Mouse (Mus musculus) left cerebral cortex, adult 8-10 months (tissue): Measurements from ENCODE around the gene BC107364. TPM values are rescaled to one million over a fixed set of nuclear protein-coding genes. Genes with fewer than 3 reads are reported as not detected.
"Not testable (repeated sequence)": the region's sequence is repeated elsewhere in the genome, so short reads cannot be mapped to it uniquely, and the experiment has no call there.

Experiments used
- DNase-seq, 2 experiments: peaks; one replicate each; pipeline ENCODE4 v3.0.0; 2022; ENCODE audit warnings: low spot score in 2 of 2
- total RNA-seq, 4 experiments: library from RNA; stranded (reverse); gene quantifications; 2 replicates each; pipeline ENCODE4 v1.2.4; 2022

The BC107364 gene
- total RNA-seq, 4 experiments from 2014 or later = not detected

- DNase-seq = not testable (repeated sequence)
Observed at GRCm38 (mm10) chr3:96486064-96486827, 34.1 kb upstream of the BC107364 start.

DNA sequence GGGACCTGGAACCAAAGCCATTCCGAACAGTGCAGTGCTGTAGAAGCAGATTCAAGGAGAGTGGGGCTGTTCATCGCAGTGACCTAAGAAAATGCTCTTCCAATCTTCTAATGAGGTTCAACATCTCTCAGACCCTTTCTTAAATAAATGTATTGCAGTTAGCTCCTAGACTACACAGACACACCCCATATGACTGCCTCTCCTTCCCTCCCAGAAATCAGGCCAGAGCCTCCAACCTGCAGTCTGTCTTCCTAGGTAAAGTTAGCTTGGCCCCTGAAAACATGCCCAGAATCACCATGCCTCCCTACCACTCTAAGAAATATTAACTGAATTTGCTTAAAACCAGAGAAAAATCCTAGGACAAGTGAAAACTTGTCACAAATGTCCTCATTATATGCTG is 33.3 kb upstream of the BC107364 start:
- no peak for DNase-seq

GRCm38 (mm10) chr3:96484921-96485320 is 32.8 kb upstream of the BC107364 start:
- DNase-seq = no peak

GRCm38 (mm10) chr3:96483946-96484345 is 31.8 kb upstream of the BC107364 start:
- no peak for DNase-seq

- DNase-seq = not testable (repeated sequence)
Observed at GRCm38 (mm10) chr3:96483044-96483443, 30.9 kb upstream of the BC107364 start.

DNA sequence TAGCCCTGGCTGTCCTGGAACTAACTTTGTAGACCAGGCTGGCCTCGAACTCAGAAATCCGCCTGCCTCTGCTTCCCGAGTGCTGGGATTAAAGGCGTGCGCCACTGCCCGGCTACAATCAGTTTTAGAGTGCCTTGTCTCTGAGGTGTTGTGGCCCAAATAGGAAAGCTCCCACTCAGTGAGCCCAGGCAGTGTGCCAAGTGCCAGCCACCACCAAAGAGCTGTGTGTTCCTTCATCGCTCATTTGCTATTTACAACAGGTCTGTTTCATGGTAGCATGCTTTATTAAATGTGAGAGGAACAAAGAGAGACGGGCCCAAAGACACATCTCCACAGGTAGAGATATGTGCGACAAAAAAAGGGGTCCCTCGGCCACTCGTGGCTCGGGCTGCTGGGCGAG is 30.3 kb upstream of the BC107364 start:
- no peak for DNase-seq

GRCm38 (mm10) chr3:96481856-96482255 is 29.8 kb upstream of the BC107364 start:
- no peak for DNase-seq

- no peak for DNase-seq
Observed at GRCm38 (mm10) chr3:96480684-96481270, 28.7 kb upstream of the BC107364 start.

GRCm38 (mm10) chr3:96479249-96479648 is 27.1 kb upstream of the BC107364 start:
- no peak for DNase-seq

GRCm38 (mm10) chr3:96477558-96477957 is 25.5 kb upstream of the BC107364 start:
- DNase-seq = no peak

DNA sequence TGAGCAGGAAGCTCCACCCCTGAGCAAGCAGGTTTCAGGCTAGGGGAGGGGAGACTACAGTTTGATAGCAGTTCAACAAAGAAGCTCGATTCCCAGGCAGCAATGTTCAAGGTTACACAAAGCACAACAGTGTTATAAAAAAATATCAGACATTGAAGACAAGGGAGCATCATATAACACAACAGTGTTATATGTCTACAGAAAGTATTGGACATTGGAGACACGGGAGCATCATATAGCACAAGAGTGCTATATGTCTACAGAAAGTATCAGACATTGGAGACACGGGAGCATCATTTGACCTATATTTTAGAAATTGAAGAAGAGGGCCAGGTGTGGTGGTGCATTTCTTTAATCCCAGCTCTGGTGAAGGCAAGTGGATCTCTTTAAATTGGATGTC is 25.0 kb upstream of the BC107364 start:
- DNase-seq = no peak

DNA sequence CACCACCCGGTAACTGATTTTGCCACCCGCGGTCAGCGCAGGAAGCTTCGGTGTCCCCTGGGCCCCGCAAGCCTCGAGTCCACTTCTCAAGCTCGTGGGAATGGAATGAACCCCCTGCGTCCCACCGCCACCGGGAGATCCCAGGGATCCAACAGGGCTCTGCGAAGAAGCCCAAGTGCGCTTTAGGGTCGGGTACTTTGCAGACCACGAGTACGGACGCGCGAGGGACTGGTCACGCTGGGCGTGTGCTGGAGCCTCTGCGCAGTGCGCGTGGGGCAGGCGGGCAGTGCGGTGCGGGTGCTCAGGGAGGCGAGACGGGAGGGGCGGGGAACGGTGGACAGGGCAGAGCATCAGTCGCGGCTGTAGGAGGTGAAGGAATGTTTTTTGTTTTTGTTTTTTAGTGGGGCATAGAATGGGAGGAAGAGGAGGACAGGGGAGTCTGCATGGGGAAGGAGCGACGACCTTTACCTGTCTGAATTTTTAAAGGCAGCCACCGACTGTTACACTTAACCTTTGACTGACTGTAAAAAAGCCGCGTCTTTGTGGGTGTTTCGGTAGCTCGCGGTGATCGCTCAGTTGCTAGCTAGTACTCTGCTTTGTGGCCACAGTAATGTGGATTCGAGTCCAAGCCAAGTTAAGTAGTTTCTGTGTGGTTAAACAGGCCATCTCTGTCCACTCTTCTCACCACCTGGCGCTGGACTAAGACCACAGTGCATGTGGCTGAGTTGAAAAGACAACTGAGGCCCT is 23.0 kb upstream of the BC107364 start:
- DNase-seq = no peak

- DNase-seq = not testable (repeated sequence)
Observed at GRCm38 (mm10) chr3:96473556-96473955, 21.4 kb upstream of the BC107364 start.

GRCm38 (mm10) chr3:96472066-96472465 is 20.0 kb upstream of the BC107364 start:
- no peak for DNase-seq

DNA sequence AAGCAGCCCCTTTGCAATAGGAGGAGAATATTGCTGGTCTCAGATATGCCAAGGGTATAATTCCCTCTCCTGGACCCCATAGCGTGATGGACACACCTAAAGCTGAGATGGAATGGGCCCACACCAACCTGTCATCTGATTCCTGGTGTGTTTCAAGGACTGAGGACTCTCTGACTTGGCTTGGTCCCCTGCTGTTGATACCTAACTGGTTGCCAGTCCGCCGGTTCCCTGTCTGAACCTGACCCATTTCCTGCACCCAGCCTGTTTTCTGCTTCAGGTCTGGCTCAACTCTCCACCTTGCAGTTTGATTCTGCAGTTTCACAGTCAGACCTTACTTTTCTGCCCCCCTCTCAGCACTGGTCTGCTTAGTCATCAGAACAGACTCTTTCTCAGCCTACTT is 17.5 kb upstream of the BC107364 start:
- DNase-seq = no peak

- DNase-seq = not testable (repeated sequence)
Observed at GRCm38 (mm10) chr3:96468335-96468734, 16.2 kb upstream of the BC107364 start.

GRCm38 (mm10) chr3:96467641-96468040 is 15.5 kb upstream of the BC107364 start:
- no peak for DNase-seq

GRCm38 (mm10) chr3:96463891-96464290 is 11.8 kb upstream of the BC107364 start:
- no peak for DNase-seq

DNA sequence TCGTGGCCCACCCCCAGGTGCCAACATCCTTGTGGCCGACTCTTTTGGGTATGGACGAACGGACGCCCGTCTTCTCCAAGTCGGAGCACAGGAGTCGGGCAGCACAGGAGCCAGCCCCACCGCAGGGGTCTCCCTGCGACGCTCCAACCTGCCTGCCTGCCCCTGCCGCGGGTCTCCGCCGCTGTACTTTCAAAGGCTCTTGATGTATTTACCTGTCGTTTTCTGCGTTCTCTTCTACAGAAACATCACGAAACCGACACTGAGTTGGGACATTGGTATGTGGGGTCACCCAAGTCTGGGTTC is 8.4 kb upstream of the BC107364 start:
- not testable (repeated sequence) for DNase-seq

GRCm38 (mm10) chr3:96459757-96460567 is 7.9 kb upstream of the BC107364 start:
- DNase-seq = not testable (repeated sequence)

GRCm38 (mm10) chr3:96458886-96459439 is 6.9 kb upstream of the BC107364 start:
- DNase-seq = not testable (repeated sequence)
